Mouse (Mus musculus): Measurements from ENCODE around the gene Dpp6.
A peak's percentile ranks its signal among the peaks of the same experiment; 100 is the strongest.

Gene Dpp6

DNA sequence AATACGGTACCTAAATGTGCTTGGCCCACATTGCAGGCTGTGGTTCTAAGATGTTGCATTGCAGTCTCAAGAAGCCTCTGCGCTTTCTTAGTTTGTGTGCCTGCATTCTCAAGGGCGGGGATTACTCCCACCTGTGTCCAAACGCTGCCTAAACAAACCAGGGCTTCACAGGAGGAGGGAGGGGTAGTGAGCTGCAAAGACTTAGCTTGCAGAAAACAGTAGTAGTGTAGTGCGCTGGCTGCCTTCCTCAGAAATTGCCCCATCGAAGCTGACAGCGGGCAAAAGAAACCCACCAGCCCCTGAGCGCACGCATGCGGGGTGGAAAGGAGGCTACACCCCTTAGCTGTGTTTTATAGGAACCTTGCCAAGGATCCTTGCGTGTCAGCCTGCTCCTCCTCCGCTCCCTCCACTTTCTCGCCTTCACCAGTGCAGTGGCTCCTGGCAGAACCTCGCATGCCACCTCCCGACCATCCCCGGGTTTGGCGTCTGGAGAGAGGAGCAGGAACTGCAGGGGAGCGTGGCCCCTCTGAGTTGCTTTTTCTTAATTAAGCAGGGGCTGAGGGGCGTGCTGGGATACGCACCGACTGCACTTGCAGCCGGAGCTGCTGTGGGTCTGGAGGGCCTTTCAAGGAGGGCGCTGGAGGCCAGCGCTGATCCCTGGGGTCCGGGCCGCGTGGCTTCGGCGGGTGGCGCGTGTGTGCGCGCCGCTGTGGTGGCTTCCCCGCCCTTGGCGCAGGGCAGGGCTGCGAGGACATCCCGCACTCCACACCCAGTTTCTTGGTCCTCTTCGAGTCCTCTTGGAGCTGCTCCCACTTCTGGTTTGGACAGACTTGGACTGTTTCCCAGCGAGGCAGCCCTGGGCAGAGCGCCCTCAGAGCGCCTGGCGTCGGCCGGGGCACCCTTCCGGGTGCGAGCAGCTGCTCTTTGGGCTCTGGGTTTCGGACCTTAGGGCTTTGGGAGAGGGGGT is at the start of gene Dpp6:
Dpp6 (plus strand) TSS at position 229 of the 967 bp plus-strand sequence.
- DNase-seq (ENCODE audit: low spot score), result no peak

DNA sequence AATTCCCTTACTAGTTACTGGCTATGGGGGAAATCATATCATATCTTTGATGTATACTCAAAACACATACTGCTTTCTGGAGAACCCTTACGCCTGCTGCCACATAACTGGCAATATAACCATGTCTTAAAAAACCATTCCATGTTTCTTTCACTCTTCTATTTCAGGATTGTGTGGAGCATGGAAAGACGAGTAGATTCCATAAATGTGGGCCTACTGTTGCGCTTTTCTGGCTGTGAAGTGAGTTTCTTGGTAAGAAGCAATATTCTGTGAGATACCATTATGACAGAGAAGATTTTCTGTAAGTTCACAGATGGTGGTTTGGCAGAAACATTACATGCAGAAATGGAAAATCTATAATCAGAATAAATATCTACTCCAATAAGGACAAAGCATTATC is 33.0 kb upstream of the Dpp6 start:
- no peak for DNase-seq (ENCODE audit: low spot score)

DNA sequence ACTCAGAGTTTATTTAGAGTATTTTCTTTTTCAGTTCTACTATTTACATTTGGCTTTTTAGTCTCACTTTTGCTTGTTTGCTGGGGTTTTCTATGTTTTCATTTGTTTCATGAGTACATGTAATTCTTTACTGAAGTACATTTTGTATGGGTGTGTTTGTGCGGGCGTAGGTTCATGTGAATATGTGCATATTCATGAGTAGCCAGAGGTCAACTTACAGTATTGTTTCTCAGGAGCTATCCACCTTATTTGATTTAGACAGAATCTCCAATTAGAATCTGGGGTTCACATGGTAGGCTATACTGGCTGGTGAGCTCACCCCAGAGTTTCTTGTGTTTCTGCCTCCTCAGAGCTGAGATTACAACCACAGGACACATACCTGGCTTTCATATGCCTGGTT is 21.5 kb upstream of the Dpp6 start:
- no peak for DNase-seq (ENCODE audit: low spot score)

DNA sequence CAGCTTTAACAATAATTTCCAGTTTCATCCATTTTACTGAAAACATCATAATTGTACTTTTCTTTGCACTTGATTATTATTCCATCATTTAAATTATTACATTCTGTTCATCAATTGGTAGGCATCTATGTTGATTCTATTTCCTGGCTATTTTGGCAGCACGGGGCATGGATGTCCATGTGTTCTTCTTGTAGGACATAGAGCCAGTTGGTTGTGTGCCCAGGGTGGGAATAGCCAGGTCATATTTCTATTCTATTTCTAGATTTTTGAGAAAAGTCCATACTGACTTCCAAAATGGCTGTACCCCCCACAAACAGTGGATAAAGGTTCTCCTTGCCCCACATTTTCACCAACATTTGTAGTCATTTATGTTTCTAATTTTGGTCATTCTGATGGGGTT is 19.0 kb downstream of the Dpp6 start:
- no peak for DNase-seq (ENCODE audit: low spot score)

DNA sequence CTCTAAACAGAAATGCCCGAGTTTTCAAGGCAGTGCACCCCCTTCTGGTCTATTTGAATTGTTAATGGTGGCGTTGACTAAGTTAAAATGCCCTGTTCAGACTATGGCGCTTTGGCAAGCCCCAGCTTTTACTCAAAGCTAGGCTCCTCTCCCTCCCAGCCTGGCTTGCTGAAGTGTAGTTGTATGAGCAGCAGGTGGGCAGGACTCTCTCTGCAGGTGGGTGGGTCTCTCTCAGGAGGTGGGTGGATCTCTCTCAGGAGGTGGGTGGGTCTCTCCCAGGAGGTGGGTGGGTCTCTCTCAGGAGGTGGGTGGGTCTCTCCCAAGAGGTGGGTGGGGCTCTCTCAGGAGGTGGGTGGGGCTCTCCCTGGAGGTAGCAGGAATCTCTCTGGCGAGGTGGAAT is 24.1 kb downstream of the Dpp6 start:
- DNase-seq (ENCODE audit: low spot score), result no peak

DNA sequence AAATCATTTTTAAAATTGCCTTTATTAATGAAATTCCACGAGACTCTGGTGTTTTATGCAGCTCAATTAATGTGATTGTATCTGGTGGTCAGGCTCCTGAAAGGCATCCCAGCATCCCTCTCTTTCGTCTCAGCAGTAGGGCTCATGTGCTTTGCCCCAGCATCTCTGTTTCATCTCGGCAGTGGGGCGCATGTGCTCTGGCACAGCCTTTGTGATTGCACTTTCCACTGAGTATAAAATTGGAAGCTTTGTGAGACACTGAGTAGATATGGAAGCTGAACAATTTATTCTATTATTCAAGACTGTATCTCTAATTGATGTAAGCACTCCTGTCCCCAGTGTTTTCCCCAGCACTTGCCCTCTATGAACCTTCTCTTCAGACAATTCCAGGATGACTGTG is 37.7 kb downstream of the Dpp6 start:
- no peak for DNase-seq (ENCODE audit: low spot score)

DNA sequence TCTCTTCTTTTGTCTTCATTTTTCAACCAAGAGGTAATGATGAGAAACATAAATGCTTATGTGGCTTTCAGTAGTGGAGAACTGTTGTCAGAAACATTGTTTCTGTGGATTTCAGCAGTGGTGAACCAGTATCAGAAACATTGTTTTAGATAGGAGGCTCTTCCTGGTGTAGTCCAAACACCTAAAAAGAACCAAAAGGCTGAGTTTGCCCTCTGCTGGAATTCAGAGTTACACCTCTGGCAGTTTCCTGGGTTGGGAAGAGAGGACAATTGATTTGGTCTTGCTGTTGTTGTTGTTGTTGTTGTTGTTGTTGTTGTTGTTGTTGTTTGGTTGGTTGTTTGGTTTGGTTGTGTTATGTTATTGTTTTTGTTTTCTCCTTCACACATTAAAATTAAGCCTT is 58.4 kb downstream of the Dpp6 start:
- DNase-seq (ENCODE audit: low spot score), result no peak

DNA sequence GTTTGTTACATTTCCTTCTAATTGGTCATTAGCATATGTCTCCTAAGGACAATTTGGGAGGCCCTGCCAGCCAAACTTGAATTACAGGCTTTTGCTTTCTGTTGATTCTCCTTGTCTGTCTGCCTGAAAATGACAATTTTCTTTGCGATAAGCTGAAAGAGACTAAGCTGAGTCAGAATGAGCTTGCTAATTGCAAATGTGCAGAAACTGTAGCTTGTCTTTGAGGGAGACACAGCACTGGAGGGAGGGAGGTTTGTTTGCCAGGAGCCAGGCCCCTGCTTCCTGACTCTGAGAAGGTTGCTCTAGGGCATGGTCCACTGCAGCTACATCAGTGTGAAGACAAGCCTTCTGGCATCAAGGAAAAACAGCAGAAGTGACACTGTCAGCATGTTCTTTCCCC is 70.5 kb downstream of the Dpp6 start:
- no peak for DNase-seq (ENCODE audit: low spot score)

DNA sequence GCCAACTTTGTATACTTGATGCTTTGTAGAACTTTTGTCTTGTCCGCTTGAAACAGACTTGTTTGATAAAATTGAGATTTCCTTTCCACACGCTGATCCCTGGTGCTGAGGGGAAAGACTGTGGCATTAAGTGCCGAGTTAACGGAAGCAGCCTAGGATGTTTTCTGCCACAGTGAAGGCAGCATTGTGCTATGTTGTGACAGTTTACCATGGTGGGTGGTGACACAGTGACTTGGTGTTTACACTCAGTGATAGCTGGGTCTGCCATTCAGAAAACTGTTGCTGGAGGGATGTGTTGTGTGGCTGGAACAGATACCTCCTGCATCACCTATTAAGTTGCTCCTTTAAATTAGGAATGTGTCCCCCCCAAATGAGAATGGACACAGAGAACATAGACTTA is 71.1 kb downstream of the Dpp6 start:
- DNase-seq (ENCODE audit: low spot score), result no peak

DNA sequence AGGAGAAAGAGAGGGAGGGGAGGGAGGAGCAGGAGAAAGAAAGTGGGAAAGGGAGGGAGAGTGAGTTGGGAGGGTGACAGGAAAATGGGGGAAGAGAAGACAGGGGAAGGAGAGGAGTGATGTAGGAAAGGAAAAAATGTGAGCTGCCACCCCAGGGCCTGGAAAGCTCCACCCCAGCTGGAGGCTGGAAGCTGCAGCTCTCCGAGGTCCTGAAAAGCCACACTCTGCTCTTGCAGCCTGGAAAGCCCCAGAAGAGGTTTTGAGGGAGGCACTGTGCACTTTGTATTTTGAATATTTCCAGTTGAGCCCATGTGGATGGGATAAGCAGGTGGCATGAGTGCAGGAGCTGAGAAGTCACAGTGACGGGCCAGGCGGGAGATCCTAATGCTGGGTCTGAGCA is 77.3 kb downstream of the Dpp6 start:
- peak; percentile 11 for DNase-seq (ENCODE audit: low spot score)

DNA sequence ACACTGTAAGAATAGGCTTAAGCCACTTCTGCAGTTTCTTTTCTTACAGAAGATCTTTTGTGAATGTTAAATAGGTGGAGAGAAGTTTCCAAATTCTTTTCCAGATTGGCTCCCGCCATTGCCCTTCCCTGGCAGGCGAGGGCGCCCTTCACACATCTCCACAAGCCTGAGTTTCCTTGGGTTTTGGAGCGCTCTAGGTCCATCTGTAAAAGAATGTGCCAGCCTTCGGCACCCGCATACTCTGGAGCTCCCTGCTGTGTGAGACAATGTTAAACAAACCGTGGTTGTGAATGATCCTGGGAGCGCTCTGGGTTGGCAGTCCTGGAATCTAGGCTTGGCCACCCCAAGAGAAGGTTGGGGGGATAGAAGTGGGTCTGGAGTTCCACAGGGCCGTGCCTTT is 86.8 kb downstream of the Dpp6 start:
- no peak for DNase-seq (ENCODE audit: low spot score)

DNA sequence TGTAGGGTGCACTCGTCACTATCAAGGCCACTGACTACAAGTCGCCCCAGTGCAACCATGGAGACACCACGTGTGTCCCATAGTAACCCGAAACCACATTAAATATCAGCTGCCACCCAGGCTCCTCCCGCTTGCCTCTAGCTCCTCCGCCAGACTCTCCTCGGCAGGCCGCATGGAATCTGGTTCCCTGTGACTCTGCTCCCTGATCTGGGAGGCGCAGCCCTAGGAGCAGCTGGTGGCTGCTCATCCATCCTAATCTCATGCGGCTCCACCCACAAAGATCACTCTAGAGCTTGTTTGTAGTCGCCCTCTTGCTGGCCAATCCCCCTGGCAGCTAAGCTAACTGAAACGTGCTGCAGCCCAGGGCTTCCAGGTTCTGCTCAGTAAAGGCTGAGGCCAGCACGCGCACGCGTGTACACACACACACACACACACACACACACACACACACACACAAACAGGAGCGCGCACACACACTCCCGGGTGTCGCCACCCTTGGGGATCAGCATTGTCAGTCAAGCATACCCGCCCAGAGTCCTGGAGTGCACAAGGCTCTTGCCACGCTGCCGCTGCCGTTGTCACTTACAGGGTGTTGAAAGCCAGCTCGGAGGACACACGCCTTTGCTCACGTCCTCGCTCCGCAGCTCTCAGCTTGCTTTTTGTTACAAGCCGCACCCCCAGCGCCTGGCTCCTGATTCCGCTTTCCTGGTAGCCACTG is 87.5 kb downstream of the Dpp6 start:
- peak; percentile 5 for DNase-seq (ENCODE audit: low spot score)

DNA sequence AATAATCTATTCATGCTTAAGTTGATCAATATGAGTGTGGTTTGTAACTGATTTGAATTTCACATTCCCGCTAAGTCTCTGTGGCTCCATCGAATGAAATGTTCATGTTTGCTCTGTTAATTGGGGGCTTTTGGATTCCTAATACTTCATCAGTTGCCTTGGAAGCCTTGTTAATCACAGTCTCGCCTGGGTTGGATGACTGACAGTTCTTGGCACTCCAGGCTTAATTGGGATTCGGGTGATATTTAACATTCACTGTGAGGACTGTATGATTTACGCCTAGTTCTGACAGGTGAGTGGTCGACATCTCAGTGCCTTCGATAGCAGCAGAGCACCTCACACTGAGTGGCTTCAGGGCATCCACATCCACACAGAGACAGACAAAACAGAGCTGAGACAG is 90.1 kb downstream of the Dpp6 start:
- no peak for DNase-seq (ENCODE audit: low spot score)

DNA sequence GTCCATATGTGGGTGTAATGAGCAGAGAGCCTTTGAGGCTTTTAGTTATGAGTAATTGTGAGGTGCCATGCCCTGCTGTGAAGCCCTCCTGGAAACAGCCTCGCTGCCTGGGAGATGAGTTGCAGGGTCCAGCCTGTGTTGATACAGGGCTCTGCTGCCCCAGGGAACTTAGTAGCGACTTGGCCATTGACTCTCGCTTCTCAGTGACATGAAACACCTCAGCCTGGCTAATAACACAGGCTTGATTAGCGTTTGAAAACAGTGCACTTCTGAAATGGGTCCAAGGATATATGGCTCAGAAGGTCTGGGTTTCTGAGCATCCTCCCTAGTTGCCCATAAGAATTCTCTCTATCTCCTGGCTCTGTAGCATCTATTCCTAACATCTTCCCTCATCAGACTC is 91.6 kb downstream of the Dpp6 start:
- no peak for DNase-seq (ENCODE audit: low spot score)

DNA sequence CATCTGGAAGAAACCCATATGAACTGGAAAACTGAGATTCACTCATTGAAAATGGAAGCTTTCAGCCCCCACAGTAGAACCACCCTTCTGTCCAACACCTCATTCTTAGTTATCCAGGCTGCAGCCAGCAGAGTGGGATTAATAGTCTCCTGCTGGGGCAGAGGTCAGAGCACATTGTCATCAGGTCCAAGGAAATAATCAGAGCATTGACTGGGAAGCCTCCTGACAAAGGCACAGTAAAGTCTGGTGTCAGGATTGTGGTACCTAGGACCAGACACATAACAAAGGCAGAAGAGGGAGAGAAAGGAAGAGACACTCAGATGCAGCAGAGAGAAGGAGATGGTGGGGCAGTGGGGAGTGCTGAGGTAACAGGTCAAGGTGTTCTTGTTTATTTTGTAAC is 93.3 kb downstream of the Dpp6 start:
- no peak for DNase-seq (ENCODE audit: low spot score)

DNA sequence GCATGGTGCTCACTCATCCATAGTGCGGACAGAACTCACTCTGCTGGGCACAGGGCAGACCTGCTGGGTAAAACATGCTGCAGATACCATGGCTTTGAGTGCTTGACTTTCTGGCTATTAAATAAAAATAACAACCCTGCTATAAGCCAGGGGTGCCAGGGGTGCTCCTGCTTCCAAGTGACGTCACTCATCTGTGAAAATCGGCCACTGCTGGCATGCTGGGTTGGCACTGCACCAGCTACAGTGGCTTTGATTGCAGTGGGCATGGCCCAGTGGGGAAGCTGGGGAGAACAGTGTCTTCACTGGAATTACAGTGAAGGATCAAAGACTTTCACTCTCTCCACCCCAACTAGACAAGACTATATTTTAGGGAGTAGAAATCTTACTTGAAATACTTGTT is 95.0 kb downstream of the Dpp6 start:
- no peak for DNase-seq (ENCODE audit: low spot score)

DNA sequence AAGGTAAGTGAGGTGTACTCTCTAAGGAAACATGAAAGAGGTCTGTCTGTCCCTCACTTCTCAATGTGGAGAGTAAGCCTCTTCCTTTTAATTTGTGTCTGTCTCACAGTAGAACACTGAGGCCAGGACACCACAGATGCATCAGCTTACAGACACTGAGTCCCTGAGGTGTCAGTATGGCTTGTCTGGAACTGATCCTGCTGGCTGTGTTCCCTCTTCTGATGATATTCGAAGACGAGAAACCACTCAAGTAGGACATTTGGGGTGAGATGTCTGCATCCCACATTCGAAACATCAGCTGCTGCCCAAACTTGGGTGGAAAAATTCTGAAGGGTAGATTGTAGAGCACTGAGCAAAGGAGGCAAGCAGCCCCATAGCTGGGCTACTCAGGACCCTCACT is 101.8 kb downstream of the Dpp6 start:
- DNase-seq (ENCODE audit: low spot score), result no peak

DNA sequence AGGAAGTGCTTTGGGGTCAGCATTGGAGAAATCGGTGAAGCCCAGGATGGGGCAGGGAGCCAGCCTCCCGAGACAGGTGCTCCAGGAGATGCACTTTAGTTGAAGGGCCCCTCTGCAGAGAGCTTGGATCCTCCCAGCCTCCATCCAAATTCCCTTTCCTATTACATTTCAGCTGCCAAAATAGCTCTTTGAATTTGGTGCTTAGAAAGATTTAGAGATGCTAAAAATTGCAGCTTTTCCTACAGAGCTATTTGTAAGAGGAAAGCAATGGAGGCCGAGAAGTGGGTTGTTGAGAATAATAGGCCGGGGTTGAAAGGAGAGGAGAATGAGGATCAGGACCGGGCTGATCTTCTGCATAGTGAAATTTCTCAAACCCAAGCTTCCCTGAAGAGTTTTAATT is 107.5 kb downstream of the Dpp6 start:
- DNase-seq (ENCODE audit: low spot score), result no peak

DNA sequence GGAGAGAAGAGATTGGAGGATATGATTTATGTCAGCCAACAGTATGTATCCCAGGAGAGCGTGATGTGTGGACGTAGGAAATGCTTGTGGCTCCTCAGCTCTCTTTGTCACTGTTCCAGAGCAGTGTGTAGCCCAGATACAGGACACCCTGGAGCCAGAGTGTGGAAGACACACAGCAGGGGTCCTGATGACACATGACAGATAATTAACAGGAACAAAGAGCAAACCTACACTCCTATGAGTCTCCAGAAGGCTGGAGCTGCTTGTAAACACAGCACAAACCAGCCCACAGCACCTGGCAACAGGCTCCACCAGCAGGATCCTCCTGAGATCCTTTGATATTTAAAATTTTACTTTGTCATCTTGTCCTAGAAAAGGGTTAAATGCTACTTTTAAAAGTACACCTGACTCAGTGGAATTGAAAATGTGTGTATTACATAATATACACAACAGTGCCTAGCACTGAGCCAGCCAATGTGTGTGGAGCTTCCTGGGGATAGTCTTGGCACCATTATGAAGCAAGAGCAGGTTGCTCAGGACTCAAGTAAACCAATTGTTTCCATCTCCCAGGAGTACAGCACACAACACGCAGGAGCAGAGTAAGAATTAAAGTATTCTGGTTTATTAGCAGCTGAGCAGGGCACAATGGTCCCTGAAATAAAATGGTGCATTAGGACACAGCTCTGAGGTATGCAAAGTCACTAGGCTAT is 115.6 kb downstream of the Dpp6 start:
- DNase-seq (ENCODE audit: low spot score), result no peak

DNA sequence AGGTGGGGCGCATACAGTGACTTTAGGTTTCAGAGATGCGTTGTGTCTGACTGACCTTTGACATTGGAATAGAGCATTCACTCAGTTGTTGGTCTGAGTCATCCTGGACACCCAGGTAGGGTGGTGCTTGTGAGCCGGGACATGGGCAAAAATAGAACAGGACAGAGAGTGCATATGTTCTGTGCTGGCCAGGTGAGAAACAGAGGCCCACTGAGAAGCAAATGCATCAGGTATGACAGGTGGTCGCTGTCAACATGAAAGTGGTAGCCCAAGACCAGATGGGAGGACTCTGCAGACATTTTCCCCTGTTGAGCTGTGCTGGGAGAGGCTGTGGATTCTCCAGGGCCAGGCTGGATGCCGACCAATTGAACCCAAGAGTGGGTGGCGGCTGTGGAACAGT is 117.9 kb downstream of the Dpp6 start:
- DNase-seq (ENCODE audit: low spot score), result no peak

DNA sequence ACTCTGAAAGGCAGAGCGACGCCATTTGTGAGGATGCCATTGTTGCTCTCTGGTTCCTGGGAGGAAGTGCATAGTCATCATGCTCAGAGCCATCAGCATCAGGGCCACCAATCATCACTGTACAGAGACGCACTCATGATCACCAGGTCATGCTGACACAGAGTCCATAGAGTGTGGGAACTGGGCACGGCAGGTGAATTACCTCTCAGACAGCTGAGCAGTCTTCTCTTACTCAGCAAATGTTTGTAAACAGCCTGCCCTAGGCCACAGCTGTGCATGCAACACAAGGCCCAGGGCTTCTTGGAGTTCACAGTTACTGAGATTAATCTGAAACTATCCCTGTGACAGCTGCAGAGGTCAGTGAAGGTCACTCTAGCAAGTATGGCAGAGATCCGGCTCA is 124.5 kb downstream of the Dpp6 start:
- no peak for DNase-seq (ENCODE audit: low spot score)

DNA sequence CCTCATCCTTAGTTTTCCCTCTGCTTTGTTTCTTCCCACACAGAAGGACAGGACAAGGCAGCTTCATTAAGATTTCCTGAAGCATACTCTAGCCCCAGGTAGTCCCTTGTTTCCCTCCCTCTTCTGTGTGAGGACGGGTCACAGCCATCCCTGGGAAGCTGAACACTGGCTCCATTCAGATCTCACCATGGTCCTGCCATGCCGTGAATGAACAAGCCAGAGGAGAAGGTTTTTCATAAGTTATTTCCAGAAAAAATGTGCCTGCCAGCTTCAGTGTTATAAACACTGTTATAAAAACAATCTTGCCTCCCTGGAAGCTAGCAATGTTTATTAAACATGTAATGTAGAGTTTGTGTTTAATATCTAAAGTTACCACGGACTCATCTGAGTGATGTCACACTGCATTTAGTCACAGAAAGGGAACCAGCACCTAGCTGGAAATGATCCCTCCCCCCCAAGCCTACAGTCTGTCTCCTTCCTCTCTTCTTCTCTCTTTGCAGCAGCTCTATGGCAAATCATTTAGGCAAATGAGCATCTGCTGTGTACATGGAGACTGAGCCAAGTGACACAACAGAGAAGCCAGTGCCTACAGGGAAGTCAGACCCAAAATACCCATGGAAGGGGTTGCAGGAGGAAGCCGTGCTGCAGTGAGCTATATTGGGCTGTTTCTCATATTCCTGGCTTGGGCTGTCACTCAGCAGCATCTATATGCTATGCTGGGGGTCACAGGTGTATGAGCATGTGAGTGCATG is 128.3 kb downstream of the Dpp6 start:
- no peak for DNase-seq (ENCODE audit: low spot score)

Data from testis, postnatal 14 days (tissue).